Mouse (Mus musculus) mouse embryonic stem cell (cell line): ENCODE results near the gene Hps4.

ENCODE experiments used
- in situ Hi-C, 2 experiments: fragments of 300-500 bp; cut with MboI; formaldehyde crosslinking; loops; 1 replicate in 1 of 2; 3 replicates in 1 of 2; pipeline ENCODE4 v1.14.3; 2019 to 2020; ENCODE audit warnings: low sequenced_read_pairs in 2 of 2, low pct_unique_long_range_greater_than_20kb in 1 of 2, mixed read lengths in 1 of 2; ENCODE audit not compliant: unreplicated experiment in 1 of 2

Hps4 gene

DNA sequence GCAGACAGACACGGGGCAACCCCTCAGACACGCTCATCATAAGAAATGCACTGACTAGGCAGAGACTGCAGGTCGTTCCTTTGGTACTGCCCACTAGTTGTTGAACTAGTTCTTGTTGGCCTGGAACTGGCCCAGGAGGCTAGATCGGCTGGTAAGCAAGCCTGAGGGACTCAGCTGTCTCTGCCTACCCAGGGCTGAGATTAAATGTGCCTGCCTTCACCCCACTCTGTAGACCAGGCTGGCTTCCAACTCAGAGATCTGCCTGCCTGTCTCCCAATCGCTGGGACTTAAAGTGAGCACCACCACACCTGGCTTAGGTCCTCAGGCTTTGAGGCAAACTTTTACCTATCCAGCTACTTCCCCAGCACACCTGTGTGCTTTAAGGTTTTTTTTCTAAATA is 22.5 kb upstream of the Hps4 start:
- in situ Hi-C loops, result loop anchor here (5.0 to 10.0 kb wide), 2 partner anchors 76 to 78 kb away; no protein-coding TSS in a partner anchor

GRCm38 (mm10) chr5:112320936-112321335 is 21.9 kb upstream of the Hps4 start:
- in situ Hi-C loops, result loop anchor here (5.0 to 10.0 kb wide), 2 partner anchors 76 to 79 kb away; no protein-coding TSS in a partner anchor

DNA sequence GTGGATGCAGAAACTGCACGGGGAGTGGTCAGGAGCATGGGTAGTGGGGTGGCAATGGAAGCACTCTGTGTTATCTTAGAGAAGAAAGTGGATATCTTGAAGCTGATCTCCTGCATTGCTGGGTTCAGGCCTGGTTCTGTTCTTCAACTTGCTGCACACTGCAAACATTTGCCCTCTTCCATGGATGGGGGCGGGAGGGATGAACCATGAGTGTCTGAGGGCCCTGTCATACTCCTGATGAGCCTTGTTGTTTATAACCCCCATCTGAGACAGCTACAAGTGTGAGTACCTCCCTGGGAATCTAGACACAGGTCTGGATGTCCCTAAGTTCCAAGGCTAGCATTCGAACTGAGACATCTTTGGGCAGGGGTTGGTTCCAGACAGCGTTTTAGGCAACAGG is 21.5 kb upstream of the Hps4 start:
- in situ Hi-C loops, result loop anchor here (5.0 to 10.0 kb wide), 2 partner anchors 77 to 79 kb away; no protein-coding TSS in a partner anchor

DNA sequence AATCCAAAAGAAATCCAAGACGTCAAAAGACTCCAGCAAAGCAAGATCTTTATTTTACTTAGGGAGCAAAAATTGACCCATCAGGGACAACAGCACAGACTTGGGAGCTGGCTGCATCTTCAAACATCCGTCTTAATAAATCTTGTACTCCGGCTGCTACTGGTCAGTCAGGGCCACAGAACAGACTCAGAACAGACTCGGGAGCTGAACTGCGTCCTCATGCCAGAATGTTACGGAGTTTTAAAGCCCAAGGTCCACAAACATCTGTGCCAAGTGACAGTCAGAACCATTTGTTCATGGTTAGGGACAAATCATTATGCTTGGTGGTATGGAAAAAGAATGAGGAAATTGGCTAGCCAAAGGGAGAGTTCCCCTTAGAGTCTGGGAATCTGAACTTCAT is 19.6 kb upstream of the Hps4 start:
- in situ Hi-C loops, result loop anchor here (5.0 to 10.0 kb wide), 2 partner anchors 78 to 81 kb away; no protein-coding TSS in a partner anchor

GRCm38 (mm10) chr5:112324637-112325545 is 18.0 kb upstream of the Hps4 start:
- in situ Hi-C loops, result loop anchor here (5.0 to 10.0 kb wide), 2 partner anchors 80 to 83 kb away; no protein-coding TSS in a partner anchor

GRCm38 (mm10) chr5:112325546-112326445 is 17.1 kb upstream of the Hps4 start, which contains the start of gene Tfip11:
Tfip11 (plus strand) TSS chr5:112326358.
- in situ Hi-C loops, result loop anchor here in 1 of 2 experiments (10.0 kb wide), 1 partner anchor 81 kb away; no protein-coding TSS in a partner anchor

GRCm38 (mm10) chr5:112326446-112327009 is 16.4 kb upstream of the Hps4 start:
- in situ Hi-C loops, result loop anchor here in 1 of 2 experiments (10.0 kb wide), 1 partner anchor 82 kb away; no protein-coding TSS in a partner anchor

DNA sequence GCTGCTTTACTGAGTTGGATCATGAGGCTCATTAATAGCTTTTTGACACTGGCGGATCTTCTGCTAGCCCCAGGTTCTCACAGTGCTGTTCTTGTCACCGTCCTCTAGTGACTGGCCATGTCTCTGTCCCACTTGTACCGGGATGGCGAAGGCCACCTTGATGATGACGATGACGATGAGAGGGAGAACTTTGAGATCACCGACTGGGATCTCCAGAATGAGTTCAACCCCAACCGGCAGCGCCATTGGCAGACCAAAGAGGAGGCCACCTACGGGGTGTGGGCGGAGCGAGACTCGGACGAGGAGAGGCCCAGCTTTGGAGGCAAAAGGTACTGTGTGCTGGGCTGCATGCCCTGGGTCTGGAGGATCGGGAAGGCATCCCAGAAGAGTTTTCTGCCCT is 15.0 kb upstream of the Hps4 start:
- in situ Hi-C loops, result loop anchor here in 1 of 2 experiments (10.0 kb wide), 1 partner anchor 83 kb away; no protein-coding TSS in a partner anchor

DNA sequence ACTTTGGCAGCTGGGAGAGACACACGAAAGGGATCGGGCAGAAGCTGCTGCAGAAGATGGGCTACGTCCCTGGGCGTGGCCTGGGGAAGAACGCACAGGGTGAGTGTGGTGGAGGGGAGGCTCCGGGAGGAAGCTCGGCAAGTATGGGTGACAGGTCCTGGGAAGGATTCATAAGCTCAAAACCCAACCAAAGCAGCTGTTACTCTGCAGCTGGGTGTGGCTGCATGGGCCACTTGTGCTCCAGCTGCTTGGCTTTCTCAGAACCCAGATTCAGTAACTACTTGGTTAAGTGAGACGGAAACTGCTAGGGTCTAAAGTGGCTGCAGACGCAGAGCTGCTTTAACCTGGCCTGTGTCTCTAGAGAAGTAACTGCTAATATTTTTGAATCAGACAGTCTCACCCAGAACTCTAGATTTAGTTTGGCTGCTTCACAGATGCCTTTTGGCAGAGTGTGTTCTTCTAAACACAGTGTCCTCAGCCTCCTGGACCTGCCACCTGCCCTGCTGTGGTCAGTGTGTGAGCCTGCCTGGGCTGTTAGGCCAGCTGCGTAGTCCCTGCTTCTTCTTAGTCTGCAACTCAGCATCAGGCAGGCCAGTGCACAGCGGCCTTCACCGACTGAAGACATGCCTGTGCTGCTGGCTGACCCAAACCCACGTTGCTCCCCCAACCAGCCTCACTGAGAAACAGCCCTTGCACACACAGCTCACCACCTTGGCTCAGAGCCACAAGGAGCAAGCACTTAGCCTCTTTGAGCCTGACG is 12.9 kb upstream of the Hps4 start:
- in situ Hi-C loops, result loop anchor here in 1 of 2 experiments (10.0 kb wide), 1 partner anchor 85 kb away; no protein-coding TSS in a partner anchor

- in situ Hi-C loops, result no loop called here
These were observed 7.4 kb upstream of the Hps4 start for GRCm38 (mm10) chr5:112335473-112335872.

GRCm38 (mm10) chr5:112337004-112337403 is 5.9 kb upstream of the Hps4 start:
- in situ Hi-C loops, result no loop called here

DNA sequence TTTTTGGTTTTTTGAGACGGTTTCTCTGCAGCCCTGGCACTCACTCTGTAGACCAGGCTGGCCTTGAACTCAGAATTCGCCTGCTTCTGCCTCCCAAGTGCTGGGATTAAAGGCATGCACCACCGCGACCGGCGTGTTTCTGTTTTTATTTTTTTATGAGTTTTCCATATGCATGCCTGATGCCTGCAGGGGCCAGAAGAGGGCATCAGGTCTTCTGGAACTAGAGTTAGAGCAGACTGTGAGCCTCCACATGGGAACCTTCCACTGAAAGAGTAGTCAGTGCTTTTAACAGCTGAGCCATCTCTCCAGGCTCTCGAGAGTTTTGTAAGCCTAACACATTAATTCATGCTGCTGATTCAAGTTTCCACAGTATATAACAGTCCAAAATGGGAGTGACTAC is 3.7 kb upstream of the Hps4 start:
- in situ Hi-C loops, result no loop called here

DNA sequence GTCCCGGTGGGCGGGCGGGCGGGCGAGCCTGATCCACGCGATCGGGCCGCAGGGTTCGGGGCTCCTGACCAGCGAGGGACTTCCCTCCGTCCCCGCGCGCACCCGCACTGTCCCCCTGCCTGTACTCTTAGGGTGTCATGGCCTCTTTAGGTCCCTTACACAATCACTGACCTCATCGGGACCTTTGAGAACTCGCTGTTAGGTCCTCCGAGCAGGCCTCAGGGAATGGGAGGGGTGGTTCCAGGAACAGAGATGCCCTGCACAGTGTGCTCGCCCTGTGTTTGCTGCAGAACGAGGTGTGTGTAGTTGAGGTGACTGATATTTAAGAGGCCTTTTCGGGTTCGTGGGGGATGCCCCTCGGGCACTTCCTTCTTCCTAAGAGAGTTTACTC is 317 bp downstream of the Hps4 start:
- in situ Hi-C loops, result no loop called here

GRCm38 (mm10) chr5:112344092-112344960 is 1.4 kb downstream of the Hps4 start:
- in situ Hi-C loops, result no loop called here

GRCm38 (mm10) chr5:112346211-112346965 is 3.5 kb downstream of the Hps4 start:
- in situ Hi-C loops, result no loop called here

DNA sequence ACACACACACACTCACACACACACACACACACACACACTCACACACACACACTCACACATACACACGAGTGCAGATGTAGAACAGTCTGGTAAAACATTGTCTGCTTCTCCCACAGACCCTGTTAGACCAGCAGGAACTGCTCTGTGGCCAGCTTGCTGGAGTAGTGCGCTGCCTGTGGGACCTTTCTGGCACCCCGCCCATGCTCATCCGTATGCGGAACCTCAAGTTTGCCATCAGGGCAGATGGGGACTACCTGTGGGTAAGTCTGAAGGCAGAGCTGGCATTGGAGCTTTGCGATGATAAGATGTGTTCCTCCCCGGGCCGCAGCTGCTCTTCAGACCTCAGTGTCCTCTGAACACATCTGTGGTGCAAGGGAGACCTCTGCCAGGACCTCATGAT is 6.3 kb downstream of the Hps4 start:
- in situ Hi-C loops, result no loop called here
